Mouse (Mus musculus): ENCODE results near the gene Pxt1.

DNA sequence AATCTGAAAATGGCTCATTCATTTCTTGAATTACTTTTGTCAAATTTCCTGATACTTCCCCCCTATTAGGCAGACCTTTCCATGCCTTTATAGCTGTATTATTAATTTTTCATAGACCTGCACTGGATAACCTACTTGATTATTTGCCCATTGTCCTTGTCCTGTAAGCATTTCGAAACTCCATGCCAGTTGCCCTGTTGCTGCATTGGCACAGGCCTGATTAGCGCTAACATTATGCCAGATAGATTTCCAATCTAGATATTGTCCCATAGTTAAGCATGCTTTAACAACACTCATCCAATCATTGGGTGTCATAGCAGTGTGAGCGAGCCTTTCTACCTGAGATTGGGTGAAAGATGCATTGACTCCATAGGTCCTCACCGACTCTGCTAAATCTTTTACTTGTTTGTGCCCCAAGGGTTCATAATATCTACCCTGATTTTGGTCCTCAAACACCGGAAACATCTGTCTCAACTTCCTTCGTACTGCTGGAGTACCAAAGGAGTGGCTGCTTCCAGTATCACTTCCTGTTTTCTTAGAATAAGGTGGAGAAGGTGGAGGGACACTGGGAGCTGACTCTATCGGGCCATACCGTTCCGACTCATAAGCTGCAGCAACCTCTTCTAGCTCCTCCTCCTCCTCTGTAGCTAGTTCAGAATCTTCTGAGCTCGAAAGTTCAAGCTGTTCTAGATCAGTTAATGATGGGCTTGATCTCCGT, 49.4 kb downstream of the Pxt1 start:
- TF ChIP-seq CEBPB (IDR thresholded peaks at IDR 0.05; ENCODE audit: low read depth): no peak
- no peak for TF ChIP-seq CTCF (IDR thresholded peaks at IDR 0.05; ENCODE audit: control insufficient read depth, insufficient read depth, insufficient read length)
- no peak for TF ChIP-seq USF1 (IDR thresholded peaks at IDR 0.05; ENCODE audit: low read depth)
- no peak for TF ChIP-seq MYOG (IDR thresholded peaks at IDR 0.05; ENCODE audit: control insufficient read depth, extremely low read depth, insufficient read length)
- TF ChIP-seq MAX (IDR thresholded peaks at IDR 0.05): no peak
- no peak for TF ChIP-seq MYOD1 (IDR thresholded peaks at IDR 0.05; ENCODE audit: control insufficient read depth, insufficient read length, low read depth)
- TF ChIP-seq FOSL1 (IDR thresholded peaks at IDR 0.05; ENCODE audit: insufficient read depth, low read length, poor library complexity, severe bottlenecking): no peak
